Mouse (Mus musculus): ENCODE results near the gene Olfr1434. TPM values are rescaled to one million over a fixed set of nuclear protein-coding genes. Genes with fewer than 3 reads are reported as not detected.
"Not testable (repeated sequence)": the region's sequence is repeated elsewhere in the genome, so short reads cannot be mapped to it uniquely, and the experiment has no call there.

The Olfr1434 gene
- total RNA-seq (2021) = not detected
- long read RNA-seq, experiment 1 = 0 reads
- long read RNA-seq, experiment 2 = 0 reads

DNA sequence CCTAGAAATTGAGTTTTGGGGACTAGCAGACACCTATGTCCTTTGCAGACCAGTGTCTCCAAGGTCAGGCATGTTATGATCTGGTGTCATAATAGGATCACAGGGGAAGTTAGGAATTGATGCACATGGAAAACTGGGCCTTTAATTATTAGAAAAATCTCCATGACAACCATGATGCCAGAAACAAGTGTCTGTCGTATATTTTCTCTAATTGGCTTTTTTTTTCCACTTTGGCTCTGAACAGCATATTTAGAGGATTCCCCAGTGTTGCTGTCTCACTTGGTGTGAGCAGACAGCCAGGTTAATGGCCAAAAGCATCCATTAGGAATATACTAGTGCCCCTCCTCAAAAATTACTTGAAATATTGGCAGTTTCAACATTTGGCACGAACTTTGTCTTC is at the start of gene Olfr1434:
Gene Olfr1434 (plus strand): TSS at position 301 of the 400 bp plus-strand sequence.
- DNase-seq = no peak

DNA sequence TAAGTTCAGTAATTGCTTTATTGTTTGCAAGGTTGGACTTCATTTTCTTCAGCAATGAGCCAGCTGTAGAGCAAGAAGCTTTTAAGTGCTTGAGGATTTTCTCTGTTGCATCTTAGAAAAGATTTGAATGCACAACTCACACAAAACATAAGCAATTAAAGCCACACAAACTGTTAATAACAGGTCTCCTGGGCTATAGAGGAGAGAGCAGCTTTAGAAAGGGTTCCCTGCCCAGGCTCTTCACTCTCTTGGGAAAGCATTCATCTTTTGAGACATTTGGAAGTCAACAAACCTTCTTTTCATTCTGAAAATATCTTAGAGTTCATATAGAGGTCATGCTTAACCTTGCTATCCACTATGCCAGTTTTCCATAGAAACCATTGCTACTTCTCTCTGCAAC is 47.2 kb upstream of the Olfr1434 start, which contains the start of gene Olfr1432:
Gene Olfr1432 (minus strand): TSS at position 101 of the 400 bp plus-strand sequence.
- not testable (repeated sequence) for DNase-seq

DNA sequence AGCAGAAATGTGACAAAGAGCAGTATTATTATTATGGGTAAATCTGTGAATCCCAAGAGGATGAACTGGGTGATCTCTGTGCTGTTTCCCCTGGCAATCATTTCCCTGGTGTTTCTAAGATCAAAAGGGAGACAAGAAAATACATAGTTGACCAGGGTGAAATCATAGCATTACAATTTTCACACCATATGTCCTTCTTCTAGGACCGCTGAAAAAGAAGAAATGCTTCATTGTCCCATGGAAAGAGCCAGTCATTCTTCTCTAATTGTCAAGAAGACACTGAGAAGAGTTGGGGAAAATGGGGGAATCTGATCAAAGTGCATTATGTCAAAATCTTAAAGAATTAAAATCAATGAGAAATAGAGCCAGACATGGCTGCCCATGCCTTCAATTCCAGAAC is 38.1 kb upstream of the Olfr1434 start, which contains the start of gene Olfr262:
Gene Olfr262 (minus strand): TSS at position 101 of the 400 bp plus-strand sequence.
- no peak for DNase-seq

DNA sequence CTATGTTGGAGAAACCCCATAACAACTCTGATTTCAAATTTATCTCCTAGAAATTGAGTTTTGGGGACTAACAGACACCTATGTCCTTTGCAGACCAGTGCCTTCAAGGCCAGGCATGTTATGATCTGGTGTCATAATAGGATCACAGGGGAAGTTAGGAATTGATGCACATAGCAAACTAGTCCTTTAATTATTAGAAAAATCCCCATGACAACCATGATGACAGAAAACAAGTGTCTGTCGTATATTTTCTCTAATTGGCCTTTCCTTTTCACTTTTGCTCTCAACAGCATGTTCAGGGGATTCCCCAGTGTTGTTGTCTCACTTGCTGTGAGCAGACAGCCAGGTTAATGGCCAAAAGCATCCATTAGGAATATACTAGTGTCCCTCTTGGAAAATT is 18.9 kb upstream of the Olfr1434 start, which contains the start of gene Olfr235:
Gene Olfr235 (plus strand): TSS at position 301 of the 400 bp plus-strand sequence.
- DNase-seq = no peak

DNA sequence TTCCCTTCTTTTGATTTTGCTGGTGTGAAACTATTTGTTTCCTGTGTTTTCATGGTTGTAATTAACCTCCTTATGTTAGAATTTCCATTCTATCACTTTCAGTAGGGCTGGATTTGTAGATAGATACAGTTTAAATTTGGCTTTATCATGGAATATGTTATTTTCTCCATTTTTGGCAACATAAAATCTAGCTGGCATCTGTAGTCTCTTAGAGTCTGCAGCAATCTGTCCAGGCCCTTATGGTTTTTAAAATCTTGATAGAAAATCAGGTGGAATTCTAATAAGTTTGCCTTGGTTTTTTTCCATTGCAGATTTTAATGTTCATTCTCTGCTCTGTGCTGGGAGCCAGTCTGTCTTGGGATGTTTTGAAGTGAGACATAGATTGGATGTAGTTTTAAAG is 13.3 kb downstream of the Olfr1434 start:
- DNase-seq = no peak

DNA sequence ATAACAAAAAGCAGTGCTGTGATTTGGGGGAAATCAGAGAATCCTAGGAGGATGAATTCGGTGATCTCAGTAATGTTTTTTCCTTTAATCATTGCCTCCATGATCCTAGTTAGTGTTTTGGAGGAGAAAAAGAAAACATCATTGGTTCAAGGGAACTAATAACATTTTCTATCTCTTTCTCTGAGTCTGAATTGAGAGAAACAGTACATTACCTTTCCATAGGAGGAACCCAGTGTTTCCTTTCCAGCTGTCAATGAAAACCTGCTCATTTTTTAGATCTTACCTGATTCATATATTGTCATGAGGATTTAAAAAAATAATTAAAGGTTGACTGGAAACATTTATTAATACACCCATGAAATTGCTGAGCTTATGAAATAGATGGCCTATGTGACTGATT is 19.4 kb downstream of the Olfr1434 start, which contains the start of gene Olfr1436:
Gene Olfr1436 (minus strand): TSS at position 101 of the 400 bp plus-strand sequence.
- not testable (repeated sequence) for DNase-seq

DNA sequence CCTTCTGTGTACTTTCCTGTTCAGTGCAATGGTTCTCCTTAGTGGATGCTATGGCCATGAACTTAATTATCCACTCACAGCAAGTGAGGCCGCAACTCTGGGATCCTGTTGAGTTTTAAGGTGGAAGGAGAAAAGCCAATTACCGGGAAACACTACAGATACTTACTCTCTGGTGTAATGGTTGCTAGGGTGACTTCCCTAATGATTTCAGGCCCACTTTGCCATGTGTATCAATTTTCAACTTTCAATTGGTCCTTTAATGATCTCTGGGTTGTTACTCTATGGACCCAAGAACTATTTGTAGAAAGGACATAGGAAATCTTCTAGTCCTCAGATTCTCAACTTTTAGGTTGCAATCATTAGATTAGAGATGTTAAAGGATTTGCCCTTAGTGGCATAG is 45.3 kb downstream of the Olfr1434 start, which contains the start of gene Olfr1437:
Gene Olfr1437 (minus strand): TSS at position 101 of the 400 bp plus-strand sequence.
- DNase-seq = no peak

Other genes with a start within 250 kb of the Olfr1434 start
- not detected for gene Olfr1423, start 238.5 kb upstream of the Olfr1434 start, total RNA-seq (2021)
- gene Olfr1424, start 217.2 kb upstream of the Olfr1434 start, total RNA-seq (2021) = not detected
- gene Olfr1425, start 202.1 kb upstream of the Olfr1434 start, total RNA-seq (2021) = not detected
- gene Olfr1426, start 187.8 kb upstream of the Olfr1434 start, total RNA-seq (2021) = not detected
- not detected for gene Olfr1427, start 176.5 kb upstream of the Olfr1434 start, total RNA-seq (2021)
- gene Olfr1428, start 164.0 kb upstream of the Olfr1434 start, total RNA-seq (2021) = not detected
- gene Olfr76, start 156.7 kb upstream of the Olfr1434 start, total RNA-seq (2021) = not detected
- gene Olfr1555-ps1, start 109.7 kb upstream of the Olfr1434 start, total RNA-seq (2021) = not detected
- not detected for gene Olfr1431, start 79.2 kb upstream of the Olfr1434 start, total RNA-seq (2021)
- not detected for gene Olfr1432, start 47.3 kb upstream of the Olfr1434 start, total RNA-seq (2021)
- not detected for gene Olfr262, start 38.2 kb upstream of the Olfr1434 start, total RNA-seq (2021)
- gene Olfr235, start 18.8 kb upstream of the Olfr1434 start, total RNA-seq (2021) = not detected
- not detected for gene Olfr1436, start 19.3 kb downstream of the Olfr1434 start, total RNA-seq (2021)
- not detected for gene Olfr1437, start 45.2 kb downstream of the Olfr1434 start, total RNA-seq (2021)
- not detected for gene Olfr1438-ps1, start 56.1 kb downstream of the Olfr1434 start, total RNA-seq (2021)
- gene Olfr1440, start 107.4 kb downstream of the Olfr1434 start, total RNA-seq (2021) = not detected
- not detected for gene Olfr1441, start 137.6 kb downstream of the Olfr1434 start, total RNA-seq (2021)
- gene Pfpl, start 148.1 kb downstream of the Olfr1434 start, total RNA-seq (2021) = not detected
- under 1 TPM; 0.74 to 0.88 TPM for gene Mpeg1, start 180.9 kb downstream of the Olfr1434 start, total RNA-seq (2021)
- 1 to 10 TPM; 6.2 to 6.7 TPM for gene Dtx4, start 221.6 kb downstream of the Olfr1434 start, total RNA-seq (2021)